Mouse (Mus musculus) naive thymus-derived CD4-positive, alpha-beta T cell, adult 2 months (primary cell): Measurements from ENCODE around the gene Cpeb4.
"Not testable (repeated sequence)": the region's sequence is repeated elsewhere in the genome, so short reads cannot be mapped to it uniquely, and the experiment has no call there.

Experiments used
- DNase-seq: peaks from one replicate; pipeline ENCODE4 v3.0.0-alpha.2; 2011; ENCODE audit warnings: low read depth

Gene Cpeb4

GRCm38 (mm10) chr11:31974132-31974531 is 102.1 kb downstream of the Cpeb4 start:
- no peak for DNase-seq

GRCm38 (mm10) chr11:31974826-31975225 is 102.8 kb downstream of the Cpeb4 start:
- no peak for DNase-seq

- no peak for DNase-seq
These were observed 103.7 kb downstream of the Cpeb4 start for GRCm38 (mm10) chr11:31975678-31976077.

- DNase-seq = no peak
These were observed 104.1 kb downstream of the Cpeb4 start for GRCm38 (mm10) chr11:31976137-31976536.

- DNase-seq = not testable (repeated sequence)
These were observed 108.1 kb downstream of the Cpeb4 start for GRCm38 (mm10) chr11:31980089-31980488.

GRCm38 (mm10) chr11:31981830-31982229 is 109.8 kb downstream of the Cpeb4 start:
- no peak for DNase-seq

- DNase-seq = not testable (repeated sequence)
These were observed 110.4 kb downstream of the Cpeb4 start for GRCm38 (mm10) chr11:31982247-31982943.

- DNase-seq = no peak
These were observed 111.2 kb downstream of the Cpeb4 start for GRCm38 (mm10) chr11:31983249-31983648.

- no peak for DNase-seq
These were observed 112.8 kb downstream of the Cpeb4 start for GRCm38 (mm10) chr11:31984786-31985185.
